In the genomic region with DNA sequence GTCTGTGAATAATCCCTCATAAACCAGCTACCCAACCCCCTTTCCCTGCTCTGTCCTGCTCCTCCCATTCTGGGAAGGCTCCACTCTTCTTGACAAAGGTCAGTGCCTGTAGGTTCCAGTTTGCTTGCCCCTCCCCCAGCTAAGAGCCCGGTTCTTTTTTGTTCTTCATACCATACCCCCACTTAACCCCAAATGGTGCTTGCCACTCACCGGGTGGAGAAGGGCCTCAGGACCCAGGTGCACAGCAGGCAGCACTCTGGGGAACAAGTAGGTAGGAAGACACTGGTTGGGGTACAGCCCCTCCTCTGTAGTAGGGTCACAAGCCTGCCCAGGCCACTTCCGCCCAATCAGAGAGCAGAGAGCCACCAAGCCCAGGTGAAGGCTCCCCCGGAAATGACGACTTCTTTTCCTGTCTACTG, we compare ENCODE assay signal across 16 mouse cellular contexts. TPM values are rescaled to one million over a fixed set of nuclear protein-coding genes. Genes with fewer than 3 reads are reported as not detected.
DNase-seq lines count a peak whose midpoint lies in the region; ATAC-seq and TF ChIP-seq lines count a peak whose summit lies in the region.
"Had no signal": no experiment of that assay in that cellular context is flagged by ENCODE, and none has a peak within 500 bp of the region (broad histone marks: within the 10 kb centered on the region; RNA-seq: fewer than 3 reads in every experiment).

No protein-coding gene starts in this region.

- peak overlapping the region; percentile 82 for H3K27ac ChIP-seq in gastrocnemius, adult 2 months
- 0 out of 2 replicates have a peak overlapping the region, but pooled peaks have one; percentile 48 for H3K27ac ChIP-seq in ES-Bruce4 (ENCODE audit: insufficient read depth, low read length)
- H3K27ac ChIP-seq in intestine, postnatal 0 days (ENCODE audit: low read depth, low read length), result no peak overlapping the region
- no peak overlapping the region for H3K27ac ChIP-seq in liver, embryonic 12.5 days
- H3K27ac ChIP-seq in stomach, postnatal 0 days (replicated peaks), result no peak overlapping the region
- H3K27ac ChIP-seq in midbrain, postnatal 0 days (ENCODE audit: low read depth, low read length), result no peak overlapping the region
- H3K27ac ChIP-seq: embryonic facial prominence, embryonic 13.5 days; hindbrain, embryonic 10.5 days; neural tube, embryonic 15.5 days had no signal

- H3K27me3 ChIP-seq in ES-Bruce4 (ENCODE audit: control insufficient read depth, insufficient read depth, low read length, poor library complexity, severe bottlenecking), result peaks cover 3% of the 10 kb centered on the region; the same call in 1 of the 2 replicates
- peaks cover 25% of the 10 kb centered on the region for H3K27me3 ChIP-seq in intestine, postnatal 0 days (replicated peaks; ENCODE audit: control insufficient read depth, insufficient read depth, low read length)
- peaks cover 89% of the 10 kb centered on the region for H3K27me3 ChIP-seq in liver, embryonic 12.5 days (replicated peaks)
- no peaks in the 10 kb centered on the region for H3K27me3 ChIP-seq in stomach, postnatal 0 days (ENCODE audit: control insufficient read depth, insufficient read depth, low read length)
- 0 out of 2 replicates have a peak, but pooled peaks cover 7% of the 10 kb centered on the region for H3K27me3 ChIP-seq in midbrain, postnatal 0 days (ENCODE audit: insufficient read depth, low read length)

- H3K4me1 ChIP-seq in ES-Bruce4 (ENCODE audit: control insufficient read depth, insufficient read depth, low read length), result peaks cover 2% of the 10 kb centered on the region
- H3K4me1 ChIP-seq in intestine, postnatal 0 days (replicated peaks; ENCODE audit: control insufficient read depth, insufficient read depth, low read length), result peaks cover 7% of the 10 kb centered on the region; the same call in 1 of the 2 replicates
- peaks cover 21% of the 10 kb centered on the region for H3K4me1 ChIP-seq in liver, embryonic 12.5 days
- H3K4me1 ChIP-seq in stomach, postnatal 0 days (replicated peaks; ENCODE audit: control insufficient read depth, insufficient read depth), result no peaks in the 10 kb centered on the region; the same call in 1 of the 2 replicates
- peaks cover 5% of the 10 kb centered on the region; the same call in 1 of the 2 replicates for H3K4me1 ChIP-seq in midbrain, postnatal 0 days (ENCODE audit: insufficient read depth, low read length)

- no peaks in the 10 kb centered on the region for H3K9me3 ChIP-seq in ES-Bruce4 (replicated peaks; ENCODE audit: control insufficient read depth, insufficient read depth, low read length, poor library complexity, severe bottlenecking)
- no peaks in the 10 kb centered on the region for H3K9me3 ChIP-seq in intestine, postnatal 0 days (ENCODE audit: control insufficient read depth)
- no peaks in the 10 kb centered on the region for H3K9me3 ChIP-seq in liver, embryonic 12.5 days (replicated peaks)
- H3K9me3 ChIP-seq in stomach, postnatal 0 days (ENCODE audit: control insufficient read depth, low read length), result no peaks in the 10 kb centered on the region
- no peaks in the 10 kb centered on the region for H3K9me3 ChIP-seq in midbrain, postnatal 0 days (ENCODE audit: low read length)
- H3K9me3 ChIP-seq: embryonic facial prominence, embryonic 13.5 days; hindbrain, embryonic 10.5 days; neural tube, embryonic 15.5 days had no signal

- H3K9ac ChIP-seq in ES-Bruce4 (ENCODE audit: low read depth, poor library complexity, severe bottlenecking), result peak overlapping the region; percentile 49; the same call in 1 of the 2 replicates
- H3K9ac ChIP-seq in intestine, postnatal 0 days (ENCODE audit: low read depth, low read length), result no peak overlapping the region
- H3K9ac ChIP-seq in liver, embryonic 12.5 days, result no peak overlapping the region
- H3K9ac ChIP-seq in stomach, postnatal 0 days (ENCODE audit: low read length), result no peak overlapping the region
- no peak overlapping the region for H3K9ac ChIP-seq in midbrain, postnatal 0 days (replicated peaks; ENCODE audit: low read length, poor library complexity, severe bottlenecking)
- H3K9ac ChIP-seq: embryonic facial prominence, embryonic 13.5 days; neural tube, embryonic 15.5 days had no signal

- TF ChIP-seq EP300 in ES-Bruce4 (IDR thresholded peaks at IDR 0.05; ENCODE audit: insufficient read depth, low read depth, low read length), result no peak
- no peak for TF ChIP-seq EP300 in stomach, postnatal 0 days (optimal IDR thresholded peaks at IDR 0.05)

- no peak for TF ChIP-seq POLR2A in ES-Bruce4 (IDR thresholded peaks at IDR 0.05; ENCODE audit: insufficient read depth, low read length)

- peak; percentile 56 for ATAC-seq in intestine, postnatal 0 days
- ATAC-seq in liver, embryonic 12.5 days, result peak; percentile 59
- no peak for ATAC-seq in stomach, postnatal 0 days (ENCODE audit: low FRiP score, low TSS enrichment)
- ATAC-seq in midbrain, postnatal 0 days (ENCODE audit: low FRiP score), result no peak

- H3K36me3 ChIP-seq in ES-Bruce4 (ENCODE audit: control insufficient read depth, insufficient read depth, low read length, poor library complexity, severe bottlenecking), result peaks cover 3% of the 10 kb centered on the region; the same call in 1 of the 2 replicates
- H3K36me3 ChIP-seq in intestine, postnatal 0 days (ENCODE audit: control insufficient read depth, insufficient read depth), result peaks cover 6% of the 10 kb centered on the region; the same call in 1 of the 2 replicates
- H3K36me3 ChIP-seq in liver, embryonic 12.5 days, result no peaks in the 10 kb centered on the region
- no peaks in the 10 kb centered on the region for H3K36me3 ChIP-seq in stomach, postnatal 0 days (ENCODE audit: control insufficient read depth, insufficient read depth, low read length)
- no peaks in the 10 kb centered on the region for H3K36me3 ChIP-seq in midbrain, postnatal 0 days (ENCODE audit: insufficient read depth, low read length)
- H3K36me3 ChIP-seq: embryonic facial prominence, embryonic 13.5 days; hindbrain, embryonic 10.5 days; neural tube, embryonic 15.5 days had no signal

- DNase-seq in gastrocnemius, adult 2 months, result no peak
- no peak for DNase-seq in gastrocnemius, postnatal 25 days
- no peak for DNase-seq in stomach, postnatal 0 days (ENCODE audit: low spot score)
- no peak for DNase-seq in lung, adult 18-20 months
- no peak for DNase-seq in midbrain, postnatal 0 days (ENCODE audit: low spot score)
- DNase-seq: cerebellum, postnatal 10 days; left cerebral cortex, postnatal 4 days; lung, postnatal 10 days; midbrain, embryonic 14.5 days; thymus, postnatal 4 days had no signal

- 28% methylated on average over 5 of the region's 5 CpGs for WGBS in intestine, postnatal 0 days
- 27% methylated on average over 5 of the region's 5 CpGs for WGBS in liver, embryonic 12.5 days (ENCODE audit: insufficient replicate concordance)
- 36% methylated on average over 5 of the region's 5 CpGs for WGBS in stomach, postnatal 0 days
- WGBS in midbrain, postnatal 0 days, result 45% methylated on average over 5 of the region's 5 CpGs

- H3K4me3 ChIP-seq in gastrocnemius, adult 2 months, result peak overlapping the region; percentile 60
- peak overlapping the region; percentile 54 for H3K4me3 ChIP-seq in ES-Bruce4 (ENCODE audit: low read depth, low read length)
- H3K4me3 ChIP-seq in intestine, postnatal 0 days (ENCODE audit: low read depth, low read length), result no peak overlapping the region
- peak overlapping the region; percentile 11; the same call in 1 of the 2 replicates for H3K4me3 ChIP-seq in liver, embryonic 12.5 days
- no peak overlapping the region for H3K4me3 ChIP-seq in stomach, postnatal 0 days (ENCODE audit: low read depth, low read length)
- no peak overlapping the region for H3K4me3 ChIP-seq in midbrain, postnatal 0 days (ENCODE audit: low read depth, low read length)
- H3K4me3 ChIP-seq: embryonic facial prominence, embryonic 13.5 days; hindbrain, embryonic 10.5 days; neural tube, embryonic 15.5 days had no signal

- TF ChIP-seq CTCF in gastrocnemius, adult 2 months (IDR thresholded peaks at IDR 0.05), result no peak
- no peak for TF ChIP-seq CTCF in ES-Bruce4 (IDR thresholded peaks at IDR 0.05; ENCODE audit: low read depth, low read length)
- TF ChIP-seq CTCF in intestine, postnatal 0 days (IDR thresholded peaks at IDR 0.05; ENCODE audit: low read depth), result no peak
- TF ChIP-seq CTCF in stomach, postnatal 0 days (IDR thresholded peaks at IDR 0.05; ENCODE audit: low read depth), result no peak
- TF ChIP-seq CTCF in midbrain, postnatal 0 days (IDR thresholded peaks at IDR 0.05), result no peak

- peak overlapping the region; percentile 35 for H3K4me2 ChIP-seq in intestine, postnatal 0 days (replicated peaks; ENCODE audit: low read depth)
- peak overlapping the region; percentile 34 for H3K4me2 ChIP-seq in liver, embryonic 12.5 days
- H3K4me2 ChIP-seq in stomach, postnatal 0 days (replicated peaks; ENCODE audit: low read depth), result no peak overlapping the region
- no peak overlapping the region for H3K4me2 ChIP-seq in midbrain, postnatal 0 days (ENCODE audit: low read depth, low read length, poor library complexity, severe bottlenecking)
- H3K4me2 ChIP-seq: embryonic facial prominence, embryonic 13.5 days; neural tube, embryonic 15.5 days had no signal

- intact Hi-C loops in gastrocnemius, adult 2 months (cut with DNase I), result no loop called here

RNA-seq across cellular contexts. Expression of a gene that starts 2.6 kb away (rescaled TPM):
- 1 to 10 TPM; 2.9 to 3.6 TPM for total RNA-seq in gastrocnemius, adult 2 months (2021)
- total RNA-seq in gastrocnemius, postnatal 25 days (2021), result 1 to 10 TPM; 3.2 to 3.6 TPM
- 1.1 and 1.2 TPM in 2 replicates for polyA plus RNA-seq in ES-Bruce4 (2011; ENCODE audit: insufficient read depth, insufficient read length, low read depth, missing spikeins)
- 2.3 TPM in 2 replicates for polyA plus RNA-seq in intestine, postnatal 0 days (2015; fragmentation: Nextera tagmentation; extraction: Ambion mirVana)
- polyA plus RNA-seq in liver, embryonic 12.5 days (2016; fragmentation: Nextera tagmentation; extraction: Ambion mirVana), result 0.54 and 0.96 TPM in 2 replicates
- polyA plus RNA-seq in stomach, postnatal 0 days (2015; fragmentation: Nextera tagmentation; extraction: Ambion mirVana), result 2.9 and 3.9 TPM in 2 replicates
- total RNA-seq in midbrain, postnatal 0 days (2014; rRNA removed), result 17.1 and 18.1 TPM in 2 replicates
- polyA plus RNA-seq in midbrain, postnatal 0 days (2015; fragmentation: Nextera tagmentation; extraction: Ambion mirVana), result 4.1 TPM in 2 replicates

RNA-seq across cellular contexts. Expression of a gene that starts 4.0 kb away (rescaled TPM):
- total RNA-seq in gastrocnemius, adult 2 months (2021), result 1 to 10 TPM; 5.1 to 6.3 TPM
- 1 to 10 TPM; 2.1 to 3.0 TPM for total RNA-seq in gastrocnemius, postnatal 25 days (2021)
- 4.6 and 4.7 TPM in 2 replicates for polyA plus RNA-seq in ES-Bruce4 (2011; ENCODE audit: insufficient read depth, insufficient read length, low read depth, missing spikeins)
- polyA plus RNA-seq in intestine, postnatal 0 days (2015; fragmentation: Nextera tagmentation; extraction: Ambion mirVana), result 2.4 and 2.7 TPM in 2 replicates
- polyA plus RNA-seq in liver, embryonic 12.5 days (2016; fragmentation: Nextera tagmentation; extraction: Ambion mirVana), result 2.7 and 2.8 TPM in 2 replicates
- polyA plus RNA-seq in stomach, postnatal 0 days (2015; fragmentation: Nextera tagmentation; extraction: Ambion mirVana), result 0.40 and 0.42 TPM in 2 replicates
- total RNA-seq in midbrain, postnatal 0 days (2014; rRNA removed), result 0.71 and 1.8 TPM in 2 replicates
- 0.76 and 0.81 TPM in 2 replicates for polyA plus RNA-seq in midbrain, postnatal 0 days (2015; fragmentation: Nextera tagmentation; extraction: Ambion mirVana)

RNA-seq across cellular contexts. Expression of a gene that starts 12.8 kb away (rescaled TPM):
- 1 to 10 TPM in 1 of 2 experiments, under 1 TPM in 1; 0.89 to 1.0 TPM for total RNA-seq in gastrocnemius, adult 2 months (2021)
- total RNA-seq in gastrocnemius, postnatal 25 days (2021), result 1 to 10 TPM; 2.0 to 3.2 TPM
- 8.8 and 10.2 TPM in 2 replicates for polyA plus RNA-seq in ES-Bruce4 (2011; ENCODE audit: insufficient read depth, insufficient read length, low read depth, missing spikeins)
- 5.4 and 6.1 TPM in 2 replicates for polyA plus RNA-seq in intestine, postnatal 0 days (2015; fragmentation: Nextera tagmentation; extraction: Ambion mirVana)
- 14.0 and 14.5 TPM in 2 replicates for polyA plus RNA-seq in liver, embryonic 12.5 days (2016; fragmentation: Nextera tagmentation; extraction: Ambion mirVana)
- polyA plus RNA-seq in stomach, postnatal 0 days (2015; fragmentation: Nextera tagmentation; extraction: Ambion mirVana), result 8.4 and 10.7 TPM in 2 replicates
- total RNA-seq in midbrain, postnatal 0 days (2014; rRNA removed), result 61.9 and 69.4 TPM in 2 replicates
- 21.1 and 21.9 TPM in 2 replicates for polyA plus RNA-seq in midbrain, postnatal 0 days (2015; fragmentation: Nextera tagmentation; extraction: Ambion mirVana)

RNA-seq across cellular contexts. Expression of a gene that starts 12.8 kb away (rescaled TPM):
- total RNA-seq in gastrocnemius, adult 2 months (2021), result 1 to 10 TPM; 7.6 to 9.2 TPM
- 1 to 10 TPM; 8.2 to 8.3 TPM for total RNA-seq in gastrocnemius, postnatal 25 days (2021)
- 90.6 and 94.5 TPM in 2 replicates for polyA plus RNA-seq in ES-Bruce4 (2011; ENCODE audit: insufficient read depth, insufficient read length, low read depth, missing spikeins)
- polyA plus RNA-seq in intestine, postnatal 0 days (2015; fragmentation: Nextera tagmentation; extraction: Ambion mirVana), result 52.9 and 54.2 TPM in 2 replicates
- polyA plus RNA-seq in liver, embryonic 12.5 days (2016; fragmentation: Nextera tagmentation; extraction: Ambion mirVana), result 66.1 and 68.4 TPM in 2 replicates
- 59.5 and 60.4 TPM in 2 replicates for polyA plus RNA-seq in stomach, postnatal 0 days (2015; fragmentation: Nextera tagmentation; extraction: Ambion mirVana)
- total RNA-seq in midbrain, postnatal 0 days (2014; rRNA removed), result 40.0 and 40.3 TPM in 2 replicates
- 72.3 and 84.6 TPM in 2 replicates for polyA plus RNA-seq in midbrain, postnatal 0 days (2015; fragmentation: Nextera tagmentation; extraction: Ambion mirVana)

RNA-seq across cellular contexts. Expression of a gene that starts 37.3 kb away (rescaled TPM):
- 10 to 100 TPM; 46.0 to 62.9 TPM for total RNA-seq in gastrocnemius, adult 2 months (2021)
- total RNA-seq in gastrocnemius, postnatal 25 days (2021), result 10 to 100 TPM; 31.5 to 57.0 TPM
- polyA plus RNA-seq in ES-Bruce4 (2011; ENCODE audit: insufficient read depth, insufficient read length, low read depth, missing spikeins), result 5.9 and 7.1 TPM in 2 replicates
- 4.7 and 5.0 TPM in 2 replicates for polyA plus RNA-seq in intestine, postnatal 0 days (2015; fragmentation: Nextera tagmentation; extraction: Ambion mirVana)
- polyA plus RNA-seq in liver, embryonic 12.5 days (2016; fragmentation: Nextera tagmentation; extraction: Ambion mirVana), result 2.1 and 2.6 TPM in 2 replicates
- polyA plus RNA-seq in stomach, postnatal 0 days (2015; fragmentation: Nextera tagmentation; extraction: Ambion mirVana), result 6.7 and 7.0 TPM in 2 replicates
- 152 and 173 TPM in 2 replicates for total RNA-seq in midbrain, postnatal 0 days (2014; rRNA removed)
- 70.9 and 75.9 TPM in 2 replicates for polyA plus RNA-seq in midbrain, postnatal 0 days (2015; fragmentation: Nextera tagmentation; extraction: Ambion mirVana)

Comparison
In these comparisons a context has a peak if more than half of its experiments do, and no peak if none do; other contexts are left out.
1. H3K27ac ChIP-seq: peak in gastrocnemius, adult 2 months (single experiment) and ES-Bruce4 (single experiment); none in intestine, postnatal 0 days (single experiment), liver, embryonic 12.5 days (single experiment), stomach, postnatal 0 days (single experiment) and midbrain, postnatal 0 days (single experiment).
2. H3K4me3 ChIP-seq: peak in gastrocnemius, adult 2 months (single experiment), ES-Bruce4 (single experiment) and liver, embryonic 12.5 days (single experiment); none in intestine, postnatal 0 days (single experiment), stomach, postnatal 0 days (single experiment) and midbrain, postnatal 0 days (single experiment).
3. ATAC-seq: peak in intestine, postnatal 0 days (single experiment) and liver, embryonic 12.5 days (single experiment); none in stomach, postnatal 0 days (single experiment) and midbrain, postnatal 0 days (single experiment).
4. H3K4me2 ChIP-seq: peak in intestine, postnatal 0 days (single experiment) and liver, embryonic 12.5 days (single experiment); none in stomach, postnatal 0 days (single experiment) and midbrain, postnatal 0 days (single experiment).